Mouse (Mus musculus) thymus, adult 2 months (tissue): Measurements from ENCODE around the gene Acer2.

Experiments
- CTCF ChIP-seq: fragments of 200-500 bp; IDR thresholded peaks from 2 replicates; pipeline ENCODE4 v1.5.1; 2012; ENCODE audit warnings: mild to moderate bottlenecking, control low read depth, low read length, moderate library complexity, borderline replicate concordance; ENCODE audit not compliant: control insufficient read depth, poor library complexity, insufficient read depth; ENCODE audit errors: extremely low read depth
- POLR2A ChIP-seq: fragments of 200-500 bp; IDR thresholded peaks from 2 replicates; pipeline ENCODE4 v1.6.1; 2012; ENCODE audit warnings: mild to moderate bottlenecking, low read length, control low read depth, moderate library complexity; ENCODE audit not compliant: control insufficient read depth, poor library complexity, insufficient read depth; ENCODE audit errors: extremely low read depth

- no peak for TF ChIP-seq POLR2A
- no peak for TF ChIP-seq CTCF
These were observed 22.9 kb upstream of the Acer2 start for GRCm38 (mm10) chr4:86851331-86851730.
